Mouse (Mus musculus) T-helper 17 cell (primary cell): ENCODE data around the gene Ubap2.

ENCODE experiments used
- in situ Hi-C, 2 experiments: fragments of 300-600 bp; cut with MboI, MseI; formaldehyde crosslinking; loops; 1 replicate in 1 of 2; 2 replicates in 1 of 2; pipeline ENCODE4 v1.15.1; 2025; ENCODE audit warnings: high pct_unique_total_duplicates in 2 of 2

Gene Ubap2

DNA sequence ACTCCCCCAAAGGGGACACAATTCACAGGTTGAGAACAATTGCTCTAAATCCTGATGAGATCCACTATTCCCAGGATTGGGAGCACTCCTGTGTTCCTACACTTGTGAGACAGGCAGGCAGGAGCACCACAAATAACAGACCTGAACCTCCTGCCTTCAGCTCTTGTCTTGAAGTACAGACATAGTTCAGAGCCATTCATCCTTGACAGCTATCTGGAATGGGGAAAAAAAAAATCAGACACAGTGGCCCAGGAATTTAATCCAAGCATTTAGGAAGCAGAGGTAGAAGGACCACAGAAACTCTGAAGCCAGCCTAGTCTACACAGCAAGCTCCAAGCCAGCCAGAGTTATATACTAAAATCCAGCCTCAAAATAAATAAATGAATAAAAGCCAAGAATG lies 6.8 kb downstream of the Ubap2 start:
- in situ Hi-C loops = no loop called here

DNA sequence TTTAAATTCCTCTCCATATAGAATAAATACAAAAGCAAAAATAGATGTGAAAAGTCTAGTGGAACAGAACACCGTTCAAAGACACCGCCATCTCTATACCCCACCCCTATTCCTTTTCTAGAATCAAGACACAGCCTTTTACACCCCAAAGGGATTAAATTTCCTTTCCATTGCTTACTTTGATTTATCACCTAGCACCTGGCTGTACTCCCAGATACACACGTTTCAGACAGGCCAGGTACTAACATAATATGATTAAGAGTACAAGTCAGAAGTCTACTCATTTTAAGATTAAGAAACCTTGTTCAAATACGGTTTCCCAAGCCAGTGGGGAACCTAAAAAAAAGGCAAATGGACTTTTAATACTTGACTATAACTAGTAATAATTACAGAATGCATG lies 8.6 kb downstream of the Ubap2 start:
- in situ Hi-C loops = no loop called here

DNA sequence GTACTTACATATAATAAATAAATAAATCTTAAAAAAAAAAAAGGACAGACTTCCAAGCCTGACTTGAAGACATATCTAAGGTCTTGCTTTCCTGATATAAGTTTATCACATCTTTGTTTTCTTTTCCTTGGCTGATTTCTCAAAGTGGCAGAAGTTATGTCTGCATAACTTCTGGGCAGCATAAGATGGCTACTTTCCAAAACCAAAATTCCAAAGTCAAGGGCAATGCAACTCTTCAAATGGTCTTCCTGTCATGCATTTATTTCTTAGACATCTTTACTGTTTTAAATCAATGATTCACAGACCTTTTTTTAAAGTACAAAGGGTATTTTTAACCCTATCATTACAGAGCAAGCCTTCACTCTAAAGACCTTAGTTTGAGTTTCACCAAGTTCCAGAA lies 14.3 kb downstream of the Ubap2 start:
- in situ Hi-C loops = no loop called here

DNA sequence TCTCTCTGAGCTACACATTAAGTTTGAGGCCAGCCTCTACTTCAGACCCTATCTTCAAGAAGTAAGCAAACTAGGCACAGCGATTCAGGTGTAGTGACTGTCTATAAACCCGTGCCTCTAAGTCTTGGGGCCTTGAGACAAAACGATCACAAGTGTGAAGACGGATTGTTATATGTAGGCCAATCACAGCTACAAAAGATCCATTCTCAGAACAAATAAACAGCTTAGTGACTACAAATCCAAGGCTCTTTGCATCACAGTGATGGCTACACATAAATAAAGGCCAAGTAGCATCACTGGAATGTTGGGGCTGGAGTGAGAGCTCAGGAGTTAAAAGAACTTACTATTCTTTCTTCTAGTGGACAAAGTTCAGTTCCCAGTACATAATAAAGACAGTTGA lies 15.9 kb downstream of the Ubap2 start:
- in situ Hi-C loops = no loop called here

DNA sequence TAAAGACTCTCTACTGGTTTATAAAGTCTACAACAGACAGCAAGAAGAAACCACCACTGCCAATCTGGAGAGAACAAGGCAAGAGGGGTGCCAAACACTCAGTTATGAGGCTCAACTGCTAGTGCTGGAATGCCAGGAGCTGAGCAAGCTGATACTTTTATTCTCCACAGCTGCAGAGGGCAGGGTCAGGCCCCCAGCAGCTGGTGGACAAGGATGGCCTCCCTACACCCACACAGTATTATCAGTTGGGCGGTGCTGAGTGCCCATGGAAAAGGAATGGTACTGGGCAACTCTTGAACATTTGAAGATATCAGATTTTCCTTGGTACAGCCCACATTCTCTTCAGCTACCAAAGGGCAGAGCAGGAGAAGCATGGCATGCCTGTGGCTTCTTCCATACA lies 17.2 kb downstream of the Ubap2 start:
- in situ Hi-C loops = no loop called here

DNA sequence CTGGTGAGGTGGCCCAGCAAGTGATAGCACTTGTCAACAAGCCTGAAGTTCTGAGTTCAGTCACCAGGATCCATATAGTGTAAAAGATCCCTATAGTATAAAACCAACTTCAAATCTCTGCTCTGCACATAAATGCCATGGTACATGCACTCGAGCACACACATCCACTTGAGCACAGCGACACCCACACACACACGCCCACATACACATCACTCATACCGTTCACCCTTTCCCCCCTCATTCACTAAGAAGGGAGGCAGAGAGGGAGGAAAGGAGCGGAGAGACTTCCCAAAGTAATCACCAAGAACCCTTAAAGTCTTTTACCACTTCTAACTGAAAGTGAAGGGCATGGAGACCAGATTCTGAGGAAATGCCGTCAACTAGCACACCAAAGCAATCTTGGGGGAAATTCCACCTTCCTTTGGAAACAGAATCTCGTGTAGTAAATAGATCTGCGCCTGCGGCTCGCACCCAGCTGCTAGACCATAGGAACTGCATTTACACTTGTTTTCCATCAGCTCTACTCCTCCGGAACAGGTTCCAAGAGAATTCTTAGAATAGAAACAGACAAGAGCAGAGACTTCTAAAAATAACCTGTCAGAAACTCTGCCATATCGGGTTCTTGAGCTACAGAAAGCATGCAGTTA lies 19.3 kb downstream of the Ubap2 start:
- in situ Hi-C loops = no loop called here

DNA sequence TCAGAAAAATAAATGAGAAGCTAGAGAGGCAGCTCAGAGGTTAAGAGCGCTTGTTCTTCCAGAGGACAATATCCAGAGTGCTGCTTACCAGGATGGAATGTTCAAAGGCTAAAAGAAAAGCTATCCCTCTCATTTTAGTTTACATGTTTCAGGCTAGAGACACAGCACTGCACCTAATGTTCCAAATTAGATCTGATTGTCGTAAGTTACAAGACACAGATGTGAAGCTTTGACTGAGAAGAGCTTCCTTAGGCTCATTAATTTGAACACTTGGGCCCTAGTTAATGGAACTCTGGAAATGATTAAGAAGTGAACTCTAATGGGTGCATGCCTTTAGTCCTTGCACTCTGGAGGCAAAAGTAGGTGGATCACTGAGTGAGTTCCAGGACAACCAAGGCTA lies 21.2 kb downstream of the Ubap2 start:
- in situ Hi-C loops = no loop called here

DNA sequence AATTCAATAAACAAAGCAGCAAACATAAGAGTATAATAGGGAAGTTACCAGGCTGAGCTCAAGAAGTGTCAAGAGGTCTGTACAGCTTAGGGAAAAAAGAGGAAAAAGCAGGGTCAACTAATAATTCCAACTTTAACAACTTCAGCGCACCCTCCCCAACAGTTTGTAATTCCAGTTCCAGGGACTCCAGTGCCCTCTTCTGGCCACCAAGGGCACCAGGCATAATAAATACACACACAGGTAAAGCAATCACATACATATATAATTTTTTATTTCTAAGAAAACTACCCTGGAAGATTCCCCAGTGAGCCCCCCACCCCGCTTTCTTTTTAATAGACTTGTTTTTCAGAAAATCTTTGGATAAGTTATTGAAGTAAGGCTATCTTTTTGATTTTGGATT lies 29.5 kb downstream of the Ubap2 start:
- in situ Hi-C loops = no loop called here

DNA sequence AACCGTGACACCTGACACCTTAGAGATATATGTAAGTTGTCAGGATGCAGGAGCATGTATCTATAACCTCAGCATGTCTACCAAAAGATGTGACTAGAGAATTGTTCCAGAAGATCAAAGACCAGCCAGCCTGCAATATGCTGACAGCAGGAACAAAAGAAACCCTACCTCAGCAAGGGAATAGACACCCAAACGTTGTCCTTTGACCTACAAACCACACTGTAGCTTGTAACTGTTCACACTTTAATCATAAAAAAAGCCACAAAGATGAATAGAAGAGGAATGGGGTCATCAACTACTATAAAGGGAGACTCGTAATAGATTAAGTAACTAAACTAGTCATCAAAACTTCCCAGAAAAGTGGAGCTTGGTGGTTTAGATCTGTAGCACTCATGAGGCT lies 34.0 kb downstream of the Ubap2 start:
- in situ Hi-C loops = no loop called here

DNA sequence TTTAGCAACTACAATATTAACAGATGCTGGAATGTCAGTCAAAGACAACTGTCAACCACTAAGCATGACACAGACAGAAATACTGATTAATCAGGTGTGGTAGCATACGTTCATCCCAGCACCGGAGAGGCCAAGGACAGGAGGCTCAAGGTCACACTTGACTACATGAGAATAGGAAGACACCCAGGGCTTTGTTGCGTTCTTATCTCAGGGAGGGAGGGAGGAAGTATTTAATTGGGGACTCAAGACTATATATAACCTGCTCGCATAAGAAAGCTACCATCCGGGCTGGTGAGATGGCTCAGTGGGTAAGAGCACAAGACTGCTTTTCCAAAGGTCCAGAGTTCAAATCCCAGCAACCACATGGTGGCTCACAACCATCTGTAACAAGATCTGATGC lies 39.3 kb downstream of the Ubap2 start:
- in situ Hi-C loops = no loop called here

DNA sequence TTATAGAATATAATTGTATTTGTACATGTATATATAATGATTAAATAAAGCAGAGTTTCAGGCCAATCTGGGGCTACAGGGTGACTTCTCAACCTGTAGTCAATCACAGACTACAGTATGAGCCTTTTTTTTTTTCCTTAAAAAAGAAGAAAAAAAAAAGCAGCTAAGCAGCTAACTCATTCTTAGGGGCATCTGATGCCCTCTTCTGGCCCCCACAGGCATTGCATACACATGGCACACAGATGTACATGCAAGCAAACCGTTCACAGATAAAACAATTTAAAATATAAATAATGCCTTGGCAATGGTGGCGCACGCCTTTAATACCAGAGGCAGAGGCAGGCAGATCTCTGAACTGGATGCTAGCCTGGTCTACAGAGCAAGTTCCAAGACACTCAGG lies 48.6 kb downstream of the Ubap2 start:
- in situ Hi-C loops = no loop called here

DNA sequence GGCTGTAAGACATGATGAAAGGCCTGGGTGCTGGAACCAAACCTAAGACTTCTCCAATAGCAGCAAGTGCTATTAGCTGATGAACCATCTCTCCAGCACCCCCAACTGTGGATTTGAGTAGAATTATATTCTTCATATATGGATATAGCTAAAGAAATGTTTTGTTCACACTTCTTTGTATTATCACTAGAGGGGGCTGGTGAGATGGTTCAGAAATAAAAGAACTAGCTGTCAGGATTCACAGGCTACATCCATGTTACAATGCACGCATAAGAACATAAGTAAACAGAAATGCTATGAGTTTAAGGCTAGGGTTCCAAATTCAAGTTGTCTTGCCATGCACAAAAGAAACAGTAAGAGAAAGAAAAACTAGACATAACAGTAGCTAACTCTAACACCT lies 49.5 kb downstream of the Ubap2 start:
- in situ Hi-C loops = no loop called here

DNA sequence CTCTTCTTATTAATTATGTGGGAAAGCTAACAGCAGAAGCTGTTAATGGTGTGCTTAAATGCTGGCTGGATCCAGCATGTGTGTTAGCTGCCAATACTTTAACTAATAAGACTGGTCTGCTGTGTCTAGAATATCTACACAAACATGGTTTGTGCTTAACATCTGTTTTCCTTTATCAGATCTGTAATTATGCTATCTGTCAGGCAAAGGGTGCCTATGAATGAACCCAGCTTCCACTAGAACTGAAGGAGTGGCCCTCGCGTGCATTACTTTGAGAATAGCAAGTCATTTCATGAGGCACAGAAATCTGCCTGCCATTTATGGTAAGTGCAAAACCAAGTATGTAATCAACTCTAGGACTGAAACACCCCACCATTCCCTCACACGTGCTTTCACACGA lies 66.9 kb downstream of the Ubap2 start:
- in situ Hi-C loops = no loop called here

DNA sequence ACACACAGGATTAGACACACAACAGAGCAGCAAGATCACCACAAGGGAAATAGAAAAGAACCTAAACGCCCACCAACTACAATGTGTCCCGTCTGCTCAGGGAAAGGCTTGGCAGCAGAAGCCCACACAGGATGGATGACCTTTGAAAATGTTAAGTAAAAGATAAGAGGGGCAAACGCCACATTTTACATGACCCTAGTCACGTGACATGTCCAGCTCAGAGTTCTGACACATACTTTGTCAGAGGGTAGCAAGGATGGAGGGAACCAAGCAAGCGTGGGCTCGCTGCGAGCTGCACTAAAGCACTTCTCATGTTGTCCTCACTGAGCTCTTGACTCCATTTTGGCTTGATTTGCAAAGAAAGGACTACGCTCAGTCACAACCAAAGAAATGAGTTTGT lies 69.2 kb downstream of the Ubap2 start:
- in situ Hi-C loops = no loop called here

DNA sequence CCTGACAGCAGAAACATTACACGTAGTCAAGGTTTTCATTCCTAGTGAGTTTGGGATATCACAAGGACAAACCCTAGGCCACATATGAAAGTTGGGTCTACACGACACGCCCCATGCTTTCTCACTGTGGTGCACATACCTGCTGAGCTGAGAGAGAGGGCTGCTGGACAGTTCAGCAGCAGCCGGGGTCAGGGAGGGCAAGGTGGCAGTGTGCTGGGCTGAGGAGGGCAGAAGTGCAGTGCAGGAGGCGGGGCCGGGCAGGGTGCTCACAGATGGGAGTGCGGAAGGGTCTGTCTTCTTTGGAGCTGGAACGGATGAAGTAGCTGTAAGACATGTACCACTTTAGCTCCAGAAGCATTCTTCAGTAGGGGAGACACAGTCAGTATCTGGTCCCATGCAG lies 72.8 kb downstream of the Ubap2 start:
- in situ Hi-C loops = no loop called here

DNA sequence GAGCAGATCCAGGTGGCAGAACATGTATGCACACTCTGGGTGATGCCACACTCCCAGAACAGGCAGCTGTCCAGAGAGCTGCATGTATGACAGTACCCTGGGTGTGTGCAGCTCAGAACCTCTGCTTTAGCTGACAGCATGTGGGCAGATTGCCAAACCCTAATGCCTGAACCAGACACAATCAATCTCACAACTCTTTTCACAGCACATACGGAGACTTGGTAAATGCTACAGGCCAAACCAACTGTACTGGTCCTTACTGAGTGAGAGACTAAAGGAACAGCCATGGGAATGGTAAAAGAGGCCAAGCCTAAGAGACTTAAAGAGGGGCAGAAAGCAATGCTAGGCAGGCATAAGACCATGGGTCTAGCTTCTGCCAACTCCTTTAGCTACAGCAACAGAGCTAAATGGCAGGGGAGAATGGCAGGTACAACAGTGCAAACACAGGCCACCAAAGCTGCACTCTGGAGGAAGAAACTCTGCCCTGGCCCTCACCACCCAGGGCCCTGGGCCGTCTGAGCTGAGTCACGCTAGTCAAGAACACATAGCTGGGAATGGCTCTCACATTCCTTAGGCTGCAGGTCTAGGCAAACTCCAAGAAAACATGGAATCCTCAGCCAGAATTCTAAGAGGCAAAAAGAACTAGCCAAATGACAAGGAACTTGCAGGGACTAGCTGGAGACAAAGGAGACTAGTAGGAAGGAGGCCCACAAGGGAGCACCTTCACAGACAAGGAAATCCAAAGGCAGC lies 77.9 kb downstream of the Ubap2 start:
- in situ Hi-C loops = loop anchor here in 1 of 2 experiments (5.0 kb wide), 1 partner anchor 175 kb away; no protein-coding TSS in a partner anchor

DNA sequence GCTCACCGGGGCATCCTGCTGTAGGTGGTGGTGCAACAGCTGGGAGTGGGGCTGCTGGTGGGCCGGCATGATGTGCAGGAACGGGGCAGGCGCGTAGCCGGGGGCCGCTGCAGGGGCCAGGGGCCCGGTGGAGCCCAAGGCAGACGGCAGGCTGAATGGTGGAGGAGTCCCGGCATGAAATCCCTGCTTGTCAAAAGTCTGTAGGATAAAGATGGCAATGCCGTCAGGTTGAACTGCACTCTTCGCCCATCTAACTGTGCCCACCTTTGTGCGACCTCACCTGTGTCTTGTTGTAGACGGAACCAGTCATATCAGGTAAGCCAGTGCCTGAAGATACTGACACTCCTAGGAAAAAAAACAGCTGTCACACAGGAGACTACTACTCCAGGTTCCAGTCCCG lies 79.6 kb downstream of the Ubap2 start:
- in situ Hi-C loops = loop anchor here in 1 of 2 experiments (5.0 kb wide), 1 partner anchor 173 kb away; no protein-coding TSS in a partner anchor

DNA sequence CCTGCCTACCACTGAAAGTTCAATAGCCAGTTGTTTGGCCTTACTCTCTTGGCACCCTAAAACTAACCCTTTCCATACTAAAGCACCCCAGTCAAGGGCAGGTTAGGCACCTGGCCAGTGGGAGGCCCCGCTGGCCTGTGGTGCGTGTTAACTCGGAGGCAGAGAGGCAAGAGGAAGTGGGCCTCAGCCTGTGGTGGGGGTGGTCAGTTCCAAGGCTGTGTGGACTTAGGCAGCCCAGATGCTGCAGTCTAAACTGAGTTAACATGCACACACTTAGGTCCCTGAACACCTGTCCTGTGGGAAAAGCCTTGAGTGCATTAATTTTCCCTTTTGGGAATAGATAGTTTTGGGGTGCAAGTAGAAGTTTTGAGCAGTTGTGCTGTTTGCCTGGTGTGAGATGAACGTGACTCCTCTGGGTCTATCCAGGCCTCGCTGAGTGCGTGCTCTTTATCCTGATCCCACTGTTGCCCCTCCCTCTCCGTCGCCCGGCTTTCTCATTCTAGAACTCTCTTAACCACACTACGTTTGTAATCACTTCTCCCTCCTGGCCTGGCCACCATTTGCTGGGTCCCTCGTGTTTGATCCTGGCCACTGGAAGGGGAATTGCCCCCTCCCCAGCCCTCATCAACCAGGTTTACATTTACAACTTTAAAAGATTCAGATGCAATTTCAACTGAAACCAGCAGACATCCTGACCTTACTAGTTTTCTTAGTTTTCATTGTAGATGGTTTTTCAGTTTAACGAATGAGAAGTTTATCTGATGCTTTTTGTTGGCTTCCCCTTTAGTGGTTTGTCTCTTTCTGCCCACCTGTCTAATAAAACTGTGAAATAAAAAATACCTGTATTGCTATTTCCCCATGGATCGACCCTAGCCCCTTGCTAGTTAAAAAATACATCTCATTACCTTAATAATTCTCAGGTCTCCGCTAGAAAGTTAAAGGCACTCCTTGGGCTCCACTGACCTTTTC lies 82.1 kb downstream of the Ubap2 start:
- in situ Hi-C loops = no loop called here

DNA sequence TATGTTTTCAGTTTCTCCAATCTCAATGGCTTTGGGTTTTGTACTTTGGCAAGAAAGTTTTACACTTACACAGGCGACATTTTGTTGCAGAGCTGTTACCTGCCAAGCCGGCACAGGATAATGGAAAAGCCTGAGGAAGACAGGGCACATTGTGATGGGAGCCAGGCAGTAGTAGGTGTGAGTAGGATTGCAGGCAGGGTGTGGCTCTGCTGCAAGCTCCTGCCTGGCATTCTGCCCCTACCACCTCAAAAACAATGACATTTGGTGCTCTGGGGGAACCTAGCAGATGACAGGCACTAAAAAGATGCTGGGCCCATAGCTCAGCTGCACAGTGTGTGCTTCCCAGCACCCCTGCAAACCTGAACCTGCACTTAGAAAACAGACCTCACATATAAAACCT lies 85.1 kb downstream of the Ubap2 start:
- in situ Hi-C loops = no loop called here

DNA sequence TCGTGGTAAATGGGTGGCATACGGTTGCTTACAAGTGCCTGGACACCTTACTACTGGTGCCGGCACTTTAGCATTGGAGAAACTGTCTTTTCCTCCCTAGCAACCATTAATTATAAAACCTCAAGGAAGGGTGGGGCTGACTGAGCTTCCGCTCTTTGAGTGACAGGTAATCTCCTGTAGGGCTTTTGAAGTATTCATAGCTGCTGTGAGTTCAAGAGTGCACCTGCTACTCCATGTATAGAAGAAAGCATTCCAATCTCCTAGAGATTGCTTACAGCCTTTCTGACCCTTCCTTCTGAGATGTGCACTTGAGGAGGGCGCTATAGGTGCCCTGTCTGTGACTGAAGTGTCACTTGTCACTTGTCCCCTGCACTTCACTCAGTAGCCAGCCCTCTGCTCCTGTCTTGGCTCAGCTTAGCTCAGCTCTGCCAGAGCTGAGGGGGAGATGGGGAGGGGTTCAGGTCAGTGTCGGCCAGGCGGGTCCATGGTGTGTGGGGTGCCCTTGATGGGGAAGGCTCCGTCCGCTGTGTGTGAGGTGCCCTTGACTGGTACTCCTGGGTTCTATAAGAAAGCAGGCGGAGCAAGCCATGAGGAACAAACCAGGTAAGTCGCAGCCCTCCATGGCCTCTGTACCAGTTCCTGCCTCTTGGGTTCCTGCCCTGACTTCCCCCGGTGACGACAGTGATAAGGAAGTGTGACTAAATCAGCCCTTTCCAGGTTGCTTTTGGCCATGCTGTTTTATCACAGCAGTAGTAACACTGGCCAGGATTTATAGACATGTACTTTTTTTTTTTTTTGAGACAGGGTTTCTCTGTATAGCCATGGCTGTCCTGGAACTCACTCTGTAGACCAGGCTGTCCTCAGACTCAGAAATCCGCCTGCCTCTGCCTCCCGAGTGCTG lies 94.9 kb downstream of the Ubap2 start:
- in situ Hi-C loops = no loop called here

DNA sequence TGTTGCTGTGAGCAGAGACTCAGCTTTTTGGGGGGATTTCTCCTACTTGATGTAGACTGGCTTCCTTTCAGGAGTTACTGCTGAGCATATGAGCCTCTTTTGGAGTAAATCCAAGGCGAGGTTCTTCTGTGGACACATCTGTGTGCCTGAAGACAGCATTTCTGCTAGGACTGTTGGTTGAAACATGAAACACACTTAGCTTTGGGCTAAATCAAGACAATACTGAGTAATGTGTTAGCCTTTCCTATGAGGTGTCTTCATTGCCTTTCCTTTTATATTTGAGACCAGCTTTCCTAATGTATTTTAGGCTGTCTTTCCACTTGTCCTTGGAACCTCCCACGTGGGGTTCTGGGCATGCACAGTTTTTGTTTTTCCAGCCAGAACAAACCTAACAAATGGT lies 100.3 kb downstream of the Ubap2 start:
- in situ Hi-C loops = no loop called here
